Mouse (Mus musculus) neural tube, postnatal 0 days (tissue): ENCODE data around the gene Gm20815. TPM values are rescaled to one million over a fixed set of nuclear protein-coding genes. Genes with fewer than 3 reads are reported as not detected.

Experiments
- polyA plus RNA-seq: library from polyadenylated mRNA; unstranded; fragments of >200 nt; fragmentation: Nextera tagmentation; extraction: Ambion mirVana; gene quantifications from 2 replicates; pipeline ENCODE4 v1.2.1, GENCODE M21; 2015

The Gm20815 gene
- polyA plus RNA-seq = not detected in 2 replicates

GRCm38 (mm10) chrY:8835069-8835468, at the start of gene Gm20815:
TSS of gene Gm20815 (minus strand) at chrY:8835169.

